Mouse (Mus musculus): ENCODE measurements around the gene Gpr137.
"Not testable (repeated sequence)": the region's sequence is repeated elsewhere in the genome, so short reads cannot be mapped to it uniquely, and the experiment has no call there.

Gpr137 gene

DNA sequence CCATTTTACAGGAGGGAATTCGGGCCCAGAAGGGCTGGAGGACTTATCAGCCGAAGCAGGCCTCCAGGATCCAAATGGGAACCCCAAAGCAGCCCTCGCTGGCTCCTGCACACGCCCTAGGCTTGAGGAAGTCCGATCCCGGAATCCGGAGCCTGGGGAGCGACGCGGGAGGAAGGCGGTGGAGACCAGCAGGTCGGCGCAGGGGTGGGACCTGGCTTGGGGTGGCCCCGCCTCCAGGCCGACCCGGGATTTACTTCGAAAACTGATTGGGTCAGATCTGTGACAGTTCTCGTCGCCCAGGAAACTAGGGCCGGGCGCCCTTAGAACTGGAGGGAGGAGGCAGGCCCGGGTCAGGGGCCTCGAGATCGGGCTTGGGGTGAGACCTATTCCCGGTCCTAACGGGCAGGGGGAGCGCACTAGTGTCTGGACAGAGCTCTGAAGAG, at the start of gene Gpr137:
Gpr137 (minus strand) TSS at position 232 of the 443 bp plus-strand sequence.
- DNase-seq (ENCODE audit: low spot score in 2 of 2) = peak; percentile 95

DNA sequence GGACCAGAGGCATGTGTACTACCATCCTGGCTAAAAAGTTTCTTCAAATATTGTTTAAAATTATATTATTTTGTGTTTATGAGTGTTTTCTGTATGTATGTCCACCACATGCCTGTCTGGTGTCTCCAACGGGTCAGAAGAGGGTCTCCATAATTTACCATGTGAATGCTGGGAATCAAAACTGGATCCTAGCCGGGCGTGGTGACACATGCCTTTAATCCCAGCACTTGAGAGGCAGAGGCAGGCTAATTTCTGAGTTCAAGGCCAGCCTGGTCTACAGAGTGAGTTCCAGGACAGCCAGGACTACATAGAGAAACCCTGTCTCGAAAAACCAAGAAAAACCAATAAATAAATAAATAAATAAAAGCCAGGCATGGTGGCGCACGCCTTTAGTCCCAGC, 48.9 kb upstream of the Gpr137 start:
- not testable (repeated sequence) for DNase-seq (ENCODE audit: low spot score in 2 of 2)

DNA sequence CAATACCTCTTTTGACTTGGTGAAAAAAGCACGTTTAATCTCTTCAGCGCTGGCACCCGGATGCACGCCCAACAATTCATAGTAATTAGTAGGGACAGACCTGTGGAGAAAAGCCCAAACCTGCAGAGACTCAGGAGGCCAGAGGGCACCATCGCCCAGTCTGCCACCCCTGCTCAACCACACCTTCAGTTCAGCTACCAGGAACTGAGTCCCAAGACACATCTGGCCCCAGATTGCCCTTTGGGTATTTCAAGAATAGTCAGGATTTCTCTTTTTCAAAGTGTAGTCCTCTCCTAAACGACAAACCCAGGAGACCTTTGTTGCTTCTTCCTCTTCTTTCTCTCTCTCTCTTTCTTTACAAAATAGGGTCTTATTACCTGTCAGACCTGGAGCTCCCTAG, 48.4 kb upstream of the Gpr137 start:
- DNase-seq (ENCODE audit: low spot score in 2 of 2) = no peak

DNA sequence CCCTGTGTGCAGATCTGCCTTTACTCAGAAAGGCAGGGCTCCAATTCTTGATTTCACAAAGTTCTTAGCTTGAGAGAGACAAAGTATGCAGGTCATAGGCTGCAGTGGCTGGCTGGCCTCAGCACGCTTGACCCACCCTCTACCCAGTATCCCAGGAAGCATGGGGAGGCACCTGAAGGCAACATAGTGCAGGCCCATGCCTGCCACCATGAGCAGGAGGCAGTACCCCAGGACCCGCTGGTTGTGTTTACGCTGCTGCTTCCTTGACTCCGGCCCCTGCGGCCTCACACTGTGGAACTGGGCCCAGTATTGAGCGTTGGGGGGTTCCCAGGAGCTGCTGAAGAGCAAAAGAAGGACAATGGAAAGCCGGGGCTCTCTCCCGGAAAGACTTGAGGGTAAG, 47.0 kb upstream of the Gpr137 start:
- DNase-seq (ENCODE audit: low spot score in 2 of 2) = no peak

DNA sequence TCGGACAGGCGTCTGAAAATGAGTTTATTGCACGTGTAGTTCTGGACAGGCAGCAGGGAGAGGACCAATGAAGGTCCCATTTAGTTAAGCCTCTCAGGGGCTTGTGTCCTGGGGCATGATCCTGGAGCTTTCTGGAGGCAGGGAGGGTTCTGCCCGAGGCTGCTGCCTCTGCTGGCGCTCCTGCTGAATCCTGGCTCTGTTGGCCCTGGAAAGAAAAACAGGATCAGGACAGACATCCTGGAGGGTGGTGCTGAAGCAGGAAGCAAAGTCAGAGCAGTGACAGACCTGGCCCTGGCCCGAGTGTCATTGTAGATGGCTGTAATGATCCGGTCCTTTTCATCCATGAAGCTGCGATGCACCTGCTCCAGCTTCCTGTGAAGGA, 45.6 kb upstream of the Gpr137 start:
- no peak for DNase-seq (ENCODE audit: low spot score in 2 of 2)

DNA sequence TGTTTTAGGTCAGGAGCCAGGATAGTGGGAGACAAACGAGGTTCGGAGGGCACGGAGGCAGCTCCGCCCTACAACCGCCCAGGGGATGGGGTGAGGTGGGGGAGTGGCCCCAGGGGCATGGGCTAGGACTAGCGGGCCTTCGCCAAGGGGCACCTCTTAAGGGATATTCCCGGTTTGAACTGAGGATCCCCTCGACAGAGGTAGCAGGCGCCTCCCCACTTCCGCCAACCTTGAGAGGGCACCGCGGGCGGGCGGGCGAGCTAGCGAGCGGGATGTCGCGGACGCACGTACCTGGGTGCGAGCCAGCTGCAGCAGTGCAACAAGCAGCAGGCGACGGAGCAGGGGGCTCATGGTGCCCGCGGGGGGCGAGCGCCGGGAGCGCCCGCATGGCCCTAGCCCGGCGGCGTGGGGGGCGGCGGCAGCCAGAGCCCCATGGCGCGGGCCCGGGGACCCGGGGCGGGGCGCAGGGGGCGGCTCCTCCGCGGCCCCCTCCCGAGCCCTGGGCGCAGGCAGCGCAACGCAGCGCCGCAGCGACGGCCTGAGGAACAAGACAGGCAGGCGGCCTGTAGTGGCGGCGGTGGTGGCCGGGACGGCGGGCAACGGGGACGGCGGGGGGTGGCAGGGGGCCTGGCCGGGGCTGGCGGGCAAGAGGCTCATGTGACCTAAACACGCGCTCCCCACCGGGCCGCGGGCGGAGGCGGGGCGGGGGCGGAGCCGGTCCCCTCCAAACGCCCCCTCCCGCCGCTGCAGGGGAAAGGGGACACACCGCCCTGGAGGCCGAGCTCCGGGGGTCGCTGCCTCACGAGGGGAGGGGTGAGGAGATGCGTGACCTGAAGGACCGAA, 45.0 kb upstream of the Gpr137 start, which contains the start of gene Vegfb:
Vegfb (minus strand) TSS at position 591 of the 843 bp plus-strand sequence.
- DNase-seq (ENCODE audit: low spot score in 2 of 2) = peak; percentile 61 to 62

DNA sequence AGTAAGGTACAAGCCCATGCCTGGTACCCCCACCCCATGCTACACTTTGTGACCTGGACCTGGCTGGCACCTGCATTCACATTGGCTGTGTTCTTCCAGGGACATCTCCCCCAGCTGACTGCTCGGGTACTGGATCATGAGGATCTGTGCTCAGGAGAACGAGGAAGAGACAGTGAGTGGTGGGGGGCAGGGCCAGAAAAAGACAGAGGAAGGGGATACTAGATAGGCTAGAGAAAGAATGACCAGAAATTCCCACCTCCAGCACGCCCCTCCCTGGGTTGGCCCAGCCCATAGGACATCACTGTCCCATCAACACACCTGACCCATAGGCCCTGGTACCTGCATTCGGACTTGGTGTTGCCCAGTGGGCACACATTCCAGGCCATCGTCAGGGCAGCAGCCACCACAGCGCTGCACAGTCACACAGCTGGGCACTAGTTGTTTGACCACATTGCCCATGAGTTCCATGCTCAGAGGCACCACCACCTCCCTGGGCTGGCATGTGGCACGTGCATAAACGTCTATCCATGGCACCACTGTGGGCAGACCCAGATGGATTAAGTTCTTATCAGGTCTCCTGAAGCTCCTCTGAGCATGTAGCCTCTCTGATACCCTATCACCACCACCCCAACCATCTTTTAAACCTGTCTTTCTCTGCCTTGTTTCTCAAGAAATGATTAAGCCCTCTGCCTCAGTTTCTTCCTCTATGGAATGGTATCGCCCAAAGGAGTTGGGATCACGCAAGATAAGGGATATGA, 43.9 kb upstream of the Gpr137 start:
- DNase-seq (ENCODE audit: low spot score in 2 of 2) = no peak

DNA sequence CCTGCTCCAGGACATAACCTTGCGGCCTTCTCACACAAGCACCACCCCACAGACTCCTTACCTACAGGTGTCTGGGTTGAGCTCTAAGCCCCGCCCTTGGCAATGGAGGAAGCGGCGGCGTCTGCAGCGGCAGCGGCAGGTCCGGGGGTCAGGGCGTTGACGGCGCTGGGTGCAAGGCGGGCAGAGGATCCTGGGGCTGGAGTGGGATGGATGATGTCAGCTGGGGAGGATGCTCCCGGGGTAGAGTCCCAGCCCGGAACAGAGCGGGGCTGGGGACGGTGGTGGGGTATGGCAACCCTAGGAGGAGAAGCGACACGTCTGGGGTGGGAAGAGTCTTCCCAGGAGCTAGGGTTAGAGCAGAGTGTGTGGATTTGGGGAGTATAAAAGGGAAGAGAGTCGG, 43.0 kb upstream of the Gpr137 start:
- DNase-seq (ENCODE audit: low spot score in 2 of 2) = no peak

DNA sequence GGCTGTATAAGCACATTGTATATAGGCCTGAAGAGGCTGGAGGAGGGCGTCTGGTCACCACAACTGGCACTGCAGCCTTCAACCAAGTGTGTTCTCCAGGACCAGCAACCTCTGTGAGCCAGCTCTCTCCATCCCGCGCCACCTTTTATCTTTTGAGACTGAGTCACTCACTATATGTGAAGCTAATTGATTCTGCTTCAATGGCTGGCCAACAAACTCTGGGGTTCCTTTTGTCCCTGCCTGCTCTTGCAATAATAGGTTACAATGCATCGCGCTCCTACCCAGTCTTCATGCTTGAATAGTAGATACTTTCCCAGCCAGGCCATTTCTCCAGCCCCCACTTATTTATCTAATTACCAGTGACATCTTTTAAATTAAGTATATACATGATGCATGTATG, 41.3 kb upstream of the Gpr137 start:
- no peak for DNase-seq (ENCODE audit: low spot score in 2 of 2)

DNA sequence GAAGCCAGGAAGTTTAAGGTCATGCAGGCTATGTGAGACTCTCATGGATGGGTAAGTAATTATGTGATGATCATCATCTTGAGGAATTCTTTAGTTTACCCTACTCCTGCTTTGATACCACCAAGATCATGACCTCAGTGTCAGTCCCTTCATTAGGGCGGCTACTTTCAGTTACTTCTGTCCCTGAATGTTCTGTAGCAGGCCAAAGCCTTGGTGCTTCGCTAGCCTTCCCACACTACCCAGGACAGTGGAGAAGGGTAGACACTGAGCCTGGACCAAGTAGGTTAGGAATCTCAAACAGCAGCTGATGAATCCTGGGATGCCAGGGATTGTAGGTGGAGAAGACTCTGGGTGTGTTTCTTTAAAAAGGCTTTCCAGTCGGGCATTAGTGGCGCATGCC, 39.2 kb upstream of the Gpr137 start:
- no peak for DNase-seq (ENCODE audit: low spot score in 2 of 2)

DNA sequence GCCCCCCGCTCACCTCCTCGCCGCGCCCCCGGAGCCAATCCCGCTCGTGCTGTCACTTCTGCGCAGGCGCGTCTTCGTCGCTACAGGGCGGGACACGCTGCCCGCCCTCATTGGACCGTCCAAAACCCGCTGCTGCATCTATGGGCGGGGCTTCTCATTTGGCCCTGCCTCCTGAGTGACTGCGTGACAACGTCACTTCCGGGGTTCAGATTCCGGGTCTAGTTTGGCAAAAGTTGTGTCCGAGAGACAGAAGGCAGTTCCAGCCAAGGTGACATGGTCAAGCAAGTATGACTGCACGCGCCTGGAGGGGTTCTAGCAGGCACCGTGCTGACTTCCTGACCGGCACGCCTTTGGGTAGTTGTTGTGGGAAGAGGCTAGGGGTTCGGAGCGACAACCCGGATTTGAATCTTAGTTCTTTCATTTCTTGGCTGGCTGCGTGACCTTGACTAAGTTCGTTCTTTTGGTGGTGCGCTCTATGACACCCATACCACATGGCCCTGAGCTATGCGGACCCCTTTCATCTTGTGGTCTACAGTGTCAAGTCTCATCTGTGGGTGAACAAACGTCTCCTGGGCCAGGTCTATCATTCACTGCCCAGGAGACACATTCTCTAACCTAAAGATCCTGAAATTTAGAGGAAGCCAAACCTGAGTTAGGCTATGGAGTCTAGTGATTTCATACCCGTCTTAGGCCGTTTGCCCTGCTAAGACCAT, 38.3 kb upstream of the Gpr137 start, which contains the start of gene Fkbp2:
Fkbp2 (minus strand) TSS at position 121 of the 713 bp plus-strand sequence.
- peak; percentile 98 to 99 for DNase-seq (ENCODE audit: low spot score in 2 of 2)

DNA sequence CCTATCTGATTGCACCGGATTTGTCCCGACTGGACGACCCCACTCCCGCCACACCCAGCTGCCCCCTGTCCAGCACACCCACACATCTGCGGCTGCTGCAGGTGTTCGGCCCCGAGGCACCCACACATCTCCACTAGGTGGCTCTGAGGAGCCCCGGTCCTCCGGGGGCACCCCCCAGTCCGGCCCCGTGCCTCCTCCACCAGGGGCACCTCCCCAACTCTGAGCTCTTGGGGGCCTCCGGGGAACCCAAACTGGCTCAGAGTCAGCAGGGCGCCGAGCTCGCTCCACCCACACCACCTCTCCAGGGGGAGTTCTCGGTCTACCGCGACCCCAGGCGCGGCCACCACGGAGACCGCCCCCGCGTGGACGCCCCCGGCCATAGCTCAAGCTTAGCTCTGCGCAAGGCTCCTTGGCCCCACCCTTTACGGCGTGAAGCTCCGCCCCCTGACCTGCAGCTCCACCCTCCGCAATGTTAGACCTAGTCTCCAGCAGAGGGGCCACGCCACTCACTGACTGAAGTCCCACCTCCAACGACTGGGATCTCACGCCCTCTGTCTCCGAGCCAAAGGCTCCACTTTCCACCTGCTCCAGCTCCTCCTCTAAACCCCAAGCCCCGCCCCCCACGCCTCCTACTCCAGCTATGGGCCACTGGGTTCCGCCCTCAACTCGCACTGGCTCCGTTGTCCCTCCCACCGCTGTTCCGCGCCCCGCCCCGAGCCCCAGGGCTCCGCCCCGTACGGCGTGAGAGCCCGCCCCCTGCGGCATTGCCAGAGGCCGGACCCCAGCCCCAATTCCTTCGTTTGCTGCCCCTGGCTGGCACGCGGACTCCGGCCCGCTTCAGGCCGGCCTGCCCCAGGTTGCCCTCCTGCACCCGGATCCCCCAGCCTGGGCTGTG, 37.5 kb upstream of the Gpr137 start:
- peak; percentile 99 for DNase-seq (ENCODE audit: low spot score in 2 of 2)

DNA sequence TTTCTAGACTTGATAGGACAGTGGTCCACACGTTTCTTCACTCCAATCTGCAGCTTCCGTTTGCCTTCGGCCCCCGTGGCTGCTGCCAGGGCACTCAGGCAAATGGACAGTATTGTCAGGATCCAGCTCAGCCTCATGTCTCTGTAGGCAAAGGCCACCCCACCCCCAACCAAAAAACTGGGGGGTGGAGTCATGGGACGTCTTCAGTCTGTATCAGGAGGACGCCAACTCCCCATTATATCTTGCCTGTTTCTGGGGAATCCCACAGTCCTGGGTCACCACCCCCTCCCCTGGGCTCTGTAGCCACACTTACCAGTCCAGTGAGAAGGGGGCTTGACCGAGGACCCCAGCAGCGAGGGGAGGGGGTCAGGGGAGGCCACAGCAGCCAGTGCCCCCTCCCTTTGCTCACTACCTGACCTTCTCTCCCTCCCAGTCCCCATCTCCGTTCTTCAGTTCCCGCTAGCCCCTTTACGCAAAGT, 36.8 kb upstream of the Gpr137 start:
- DNase-seq (ENCODE audit: low spot score in 2 of 2) = peak in 1 of 2 experiments; percentile 55

DNA sequence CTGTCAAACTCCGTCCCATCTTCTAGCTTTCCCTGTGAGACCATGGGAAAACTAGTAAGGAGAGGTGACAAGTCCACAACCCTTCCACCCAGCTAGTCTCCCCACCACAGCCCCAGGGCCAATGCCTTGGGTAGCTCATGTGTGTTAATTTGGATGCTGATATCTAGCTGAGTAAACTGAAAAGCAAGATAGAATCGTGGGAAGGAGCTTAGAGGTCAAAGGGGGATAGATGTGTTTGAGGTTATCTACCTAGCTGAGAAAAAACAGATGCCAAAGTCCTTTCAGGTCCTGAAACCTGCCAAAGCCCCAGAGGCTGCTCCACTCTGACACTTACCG, 36.3 kb upstream of the Gpr137 start:
- DNase-seq (ENCODE audit: low spot score in 2 of 2) = no peak

DNA sequence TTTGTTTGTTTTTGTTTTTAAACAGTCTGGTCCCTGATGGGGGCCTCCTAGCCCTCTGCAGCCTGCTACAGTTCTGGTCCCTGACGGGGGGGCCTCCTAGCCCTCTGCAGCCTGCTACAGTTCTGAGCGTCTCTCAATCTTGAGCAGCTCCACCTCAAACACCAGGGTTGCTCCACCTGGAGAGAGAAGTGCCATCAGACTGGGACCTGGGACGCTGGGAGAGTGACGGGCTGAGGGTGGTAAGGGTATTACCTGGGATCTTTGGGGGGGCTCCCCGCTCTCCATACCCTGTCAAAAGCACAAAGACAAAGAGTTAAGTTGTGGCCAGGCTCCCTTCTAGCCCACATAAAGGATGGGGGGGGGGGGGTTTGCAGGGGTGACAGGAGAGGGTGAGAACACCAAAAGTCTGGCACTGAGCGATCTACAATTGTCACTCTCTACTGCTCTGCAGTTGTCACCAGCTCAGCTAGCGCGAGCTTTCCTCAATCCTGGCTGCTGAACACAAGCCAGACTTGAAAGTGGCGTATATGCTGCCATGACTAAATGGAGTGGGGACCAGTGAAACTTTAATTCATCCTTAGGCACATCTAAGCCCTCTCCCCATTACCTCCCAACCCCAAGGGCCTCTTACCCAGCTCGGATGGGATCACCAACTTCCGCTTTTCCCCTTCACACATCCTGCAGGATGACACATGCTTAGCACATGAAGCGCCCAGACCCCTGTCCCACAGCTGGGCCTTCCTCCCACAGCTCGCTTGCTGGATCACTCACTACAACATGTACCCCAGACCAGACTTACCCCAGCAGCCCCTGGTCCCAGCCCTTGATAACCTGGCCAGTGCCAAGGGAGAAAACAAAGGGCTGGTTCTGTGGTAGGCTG, 35.7 kb upstream of the Gpr137 start:
- no peak for DNase-seq (ENCODE audit: low spot score in 2 of 2)

DNA sequence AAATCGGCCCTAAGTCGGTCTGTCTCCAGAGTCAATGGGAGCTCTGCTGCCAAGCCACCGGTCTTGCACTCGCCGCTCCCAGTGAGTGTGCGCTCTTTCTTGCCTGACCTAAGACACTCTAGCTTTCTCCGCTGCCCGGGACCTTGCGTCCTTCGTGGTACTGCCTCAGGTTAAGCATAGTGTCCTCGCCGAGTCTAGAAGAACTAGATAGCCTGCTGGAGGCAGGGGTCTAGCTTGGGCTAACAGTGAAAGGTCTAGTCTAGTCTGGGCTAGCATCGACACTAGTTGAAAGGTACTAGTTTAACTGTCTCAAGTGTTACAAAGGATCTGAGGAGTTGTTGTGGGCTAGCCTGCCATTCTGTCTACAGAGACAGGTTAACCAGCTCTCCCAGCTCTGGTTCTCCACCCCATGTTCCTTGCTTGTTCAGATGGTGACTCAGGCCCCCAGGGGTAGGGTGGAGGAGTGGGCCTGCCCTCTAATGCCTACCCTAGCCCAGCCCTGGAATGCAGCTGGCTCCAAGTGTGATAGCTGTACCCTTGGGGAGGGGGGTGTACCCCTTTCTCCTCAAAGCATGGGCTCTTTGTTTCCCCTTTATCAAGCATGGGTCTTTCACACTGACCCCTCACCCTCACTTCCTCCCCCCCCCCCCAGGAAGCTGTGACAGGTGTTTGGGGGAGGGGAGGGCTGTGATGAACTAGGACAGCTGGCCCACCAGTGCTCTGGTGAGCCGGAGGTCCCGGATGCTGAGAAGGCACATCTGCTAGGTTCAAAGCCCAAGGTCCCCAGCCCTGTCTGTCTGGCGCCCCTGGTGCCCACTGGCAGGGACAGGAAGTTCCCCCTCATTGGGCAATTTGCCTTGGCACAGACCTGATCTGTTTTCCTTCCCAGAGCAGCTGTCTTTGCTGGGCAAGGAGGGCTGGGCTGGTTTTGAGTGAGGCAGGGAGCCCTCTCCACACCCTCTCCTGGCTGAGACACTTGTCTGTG, 33.5 kb upstream of the Gpr137 start, which contains the start of gene Plcb3:
Plcb3 (minus strand) TSS at position 934 of the 985 bp plus-strand sequence.
- DNase-seq (ENCODE audit: low spot score in 2 of 2) = peak; percentile 62 to 67

DNA sequence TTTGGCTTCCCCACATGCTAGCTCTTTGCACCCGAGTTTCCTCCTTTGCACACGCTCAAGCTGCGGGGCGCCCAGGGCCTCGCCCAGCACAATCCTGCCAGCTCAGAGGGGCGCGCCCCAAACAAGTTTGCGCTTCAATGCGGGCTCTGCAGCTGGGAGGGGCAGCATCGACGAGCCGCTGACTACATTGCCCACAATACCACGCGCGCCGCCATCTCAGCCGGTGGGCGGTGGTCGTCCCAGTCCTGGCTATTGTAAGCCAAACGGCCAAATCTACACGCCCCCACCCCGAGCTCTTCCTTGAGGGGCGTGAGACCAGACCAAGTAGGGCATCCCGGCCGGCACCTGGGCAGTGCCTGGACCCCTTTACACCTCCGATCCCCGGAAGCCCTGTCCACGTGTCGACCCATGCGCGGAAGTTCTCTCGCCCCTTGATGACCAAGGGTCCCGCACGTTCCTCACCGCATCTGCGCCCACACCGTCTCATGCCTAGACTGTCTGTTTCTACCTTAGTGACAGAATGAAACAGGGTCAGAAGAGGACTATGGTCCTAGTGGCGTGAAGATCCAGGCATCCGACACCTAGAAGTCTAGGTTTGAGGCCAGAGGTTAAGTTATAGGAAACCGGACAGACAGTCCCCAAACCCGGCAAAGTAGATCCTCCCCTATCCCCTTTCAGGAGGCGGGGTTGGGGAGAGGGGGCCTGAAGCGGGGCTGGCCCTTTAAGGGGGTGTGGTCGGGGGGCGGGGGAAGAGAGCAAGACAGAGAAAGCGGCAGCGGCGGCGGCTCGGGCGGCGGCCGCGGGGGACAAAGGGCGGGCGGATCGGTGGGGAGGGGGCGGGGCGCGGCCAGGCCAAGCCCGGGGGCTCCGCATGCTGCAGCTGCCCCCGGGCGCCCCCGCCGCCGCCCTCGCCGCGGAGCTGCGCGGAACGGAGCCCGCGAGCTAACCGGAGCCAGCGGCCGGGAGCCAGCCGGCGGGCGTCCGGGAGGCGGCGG, 32.2 kb upstream of the Gpr137 start, which contains the start of gene Ppp1r14b:
Ppp1r14b (plus strand) TSS at position 758 of the 995 bp plus-strand sequence.
- peak; percentile 79 to 84 for DNase-seq (ENCODE audit: low spot score in 2 of 2)
